Mouse (Mus musculus) brown adipose tissue, adult 24 weeks (tissue): ENCODE results near the gene Hexim1. TPM values are rescaled to one million over a fixed set of nuclear protein-coding genes. Genes with fewer than 3 reads are reported as not detected.

Experiments used
- H3K27ac ChIP-seq: fragments of 200-500 bp; replicated peaks from 2 replicates; pipeline ENCODE4 v1.5.1; 2012; ENCODE audit warnings: low read depth, mild to moderate bottlenecking, low read length
- H3K4me1 ChIP-seq: fragments of 200-500 bp; 2 replicates; pipeline ENCODE4 v1.6.1; 2012; ENCODE audit warnings: low read length, mixed read lengths; ENCODE audit not compliant: control insufficient read depth, insufficient read depth, insufficient read length
- H3K4me3 ChIP-seq: fragments of 200-500 bp; 2 replicates; pipeline ENCODE4 v1.5.1; 2012; ENCODE audit warnings: low read depth, mild to moderate bottlenecking, low read length, moderate library complexity; ENCODE audit not compliant: insufficient read depth
- polyA plus RNA-seq: library from polyadenylated mRNA; stranded (reverse); fragments of >200 nt; gene quantifications from 2 replicates; pipeline ENCODE4 v1.2.4, GENCODE M21; 2012; ENCODE audit not compliant: missing spikeins, insufficient read depth, insufficient read length

The Hexim1 gene
- polyA plus RNA-seq, 1 experiment, result 40.8 TPM

DNA sequence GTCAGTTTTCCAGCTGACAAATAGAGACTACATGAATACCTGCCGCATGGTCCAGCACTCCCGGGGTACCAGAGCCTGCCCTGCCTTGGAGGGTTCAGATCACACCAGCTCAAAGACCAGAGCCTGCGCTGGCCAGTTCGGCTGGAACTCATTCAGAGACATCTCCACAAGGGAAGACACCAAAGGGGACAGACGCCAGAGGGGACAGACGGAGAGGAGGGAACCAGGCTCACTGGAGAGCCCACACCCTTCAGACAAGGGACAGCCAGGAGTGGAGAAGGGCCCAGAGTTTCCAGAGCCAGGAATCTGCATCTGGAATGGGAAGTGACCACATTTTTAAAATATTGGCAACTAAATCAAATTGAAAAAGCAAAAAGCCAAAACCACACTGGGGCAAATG is 34.4 kb upstream of the Hexim1 start:
- Histone ChIP-seq H3K4me3 (no peak overlapping the region), H3K27ac (no peak overlapping the region), H3K4me1 (peaks cover 5% of the 10 kb centered on the region; the same call in 1 of the 2 replicates)

DNA sequence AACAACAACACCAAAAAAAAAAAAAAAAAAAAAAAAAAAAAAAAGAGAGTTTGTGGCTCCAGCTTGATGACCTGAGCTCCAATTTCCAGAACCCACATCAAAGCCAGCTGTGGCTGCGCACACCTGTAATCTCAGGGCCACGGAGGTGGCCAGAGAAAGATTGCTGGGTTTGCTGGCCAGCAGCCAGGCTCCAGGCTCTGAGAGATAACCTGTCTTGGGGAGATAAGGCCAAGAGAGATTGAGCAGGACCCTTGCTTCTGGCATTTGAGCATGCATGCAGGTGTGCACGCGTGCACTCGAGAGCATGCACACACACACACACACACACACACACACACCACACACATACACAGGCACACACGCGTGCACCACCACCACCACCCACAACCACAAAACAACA is 22.7 kb upstream of the Hexim1 start:
- Histone ChIP-seq H3K27ac (no peak overlapping the region), H3K4me3 (no peak overlapping the region), H3K4me1 (peaks cover 10% of the 10 kb centered on the region; the same call in 1 of the 2 replicates)

DNA sequence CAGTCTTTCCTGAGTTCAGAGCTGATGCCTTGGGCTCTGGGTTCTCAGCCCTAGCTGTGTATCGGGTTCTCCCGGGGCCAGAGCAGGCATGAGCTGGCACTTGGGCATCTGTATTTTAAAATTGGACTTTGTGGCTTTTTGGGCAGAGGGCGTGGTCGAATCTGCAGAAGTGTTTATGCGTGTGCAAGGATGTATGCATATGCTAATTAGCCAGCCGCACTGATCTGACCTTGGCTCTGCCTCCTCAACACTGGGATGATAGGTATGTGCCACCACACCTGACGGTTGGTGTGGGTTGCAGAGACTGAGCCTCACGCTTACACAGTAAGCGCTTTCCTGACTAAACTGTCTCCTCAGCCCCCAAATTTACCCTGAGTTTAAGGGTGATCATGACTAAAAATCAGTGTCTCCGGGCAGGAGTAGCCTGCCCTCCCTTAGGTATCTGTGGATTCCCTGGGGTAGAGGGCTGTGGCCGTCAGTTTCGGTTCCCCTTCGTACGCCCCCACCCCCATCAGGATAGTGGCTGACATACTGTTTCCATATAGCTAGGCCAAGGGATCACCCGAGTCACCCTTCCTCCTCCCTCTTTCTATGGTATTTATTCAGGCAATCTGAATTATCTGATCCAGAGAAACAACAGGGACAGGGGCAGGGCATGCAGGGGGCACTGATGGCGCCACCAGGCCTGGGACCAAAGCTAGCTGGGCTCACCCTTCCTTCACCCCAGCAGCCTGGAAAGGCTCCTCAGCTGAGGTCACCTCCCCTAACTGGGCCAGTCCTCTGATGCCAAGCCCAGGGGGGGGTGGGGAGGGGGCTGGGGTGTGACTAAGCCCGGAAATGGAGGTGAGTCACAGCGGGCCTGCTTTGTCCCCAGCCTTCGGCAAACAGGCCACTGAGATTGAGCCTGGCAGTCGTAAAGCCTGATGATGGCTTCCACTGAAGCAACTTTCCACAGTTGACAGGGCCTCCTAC is 21.9 kb upstream of the Hexim1 start:
- H3K27ac ChIP-seq, result 0 out of 2 replicates have a peak overlapping the region, but pooled peaks have one; percentile 40
- no peak overlapping the region for H3K4me3 ChIP-seq
- peaks cover 10% of the 10 kb centered on the region; the same call in 1 of the 2 replicates for H3K4me1 ChIP-seq

DNA sequence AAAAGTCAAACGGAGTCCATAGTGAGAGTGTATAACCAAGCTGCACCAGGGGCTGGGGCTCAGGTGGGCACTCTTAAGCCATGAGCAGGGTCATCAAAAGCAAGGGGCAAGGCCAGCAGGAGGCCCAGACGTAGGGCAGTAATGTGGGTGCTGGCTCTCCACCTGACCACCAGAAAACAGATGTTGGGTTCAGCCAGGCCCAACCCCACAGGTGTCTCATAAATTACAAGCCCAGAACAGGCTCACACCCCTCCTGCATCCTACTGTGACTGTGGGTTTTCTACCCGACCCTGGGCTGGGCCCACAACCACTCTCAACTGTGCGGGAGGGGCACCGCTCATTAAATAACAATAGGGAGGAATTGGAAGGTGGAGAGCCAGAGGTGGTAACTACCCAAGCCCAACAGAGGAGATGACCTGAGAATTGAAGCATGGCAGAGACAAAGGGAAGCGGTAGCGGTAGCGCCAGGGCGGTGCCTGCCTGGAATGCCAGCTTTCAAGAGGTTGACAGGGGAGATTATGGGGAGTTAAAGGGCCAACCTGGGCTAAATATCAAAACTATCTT is 20.8 kb upstream of the Hexim1 start:
- Histone ChIP-seq H3K4me3 (no peak overlapping the region), H3K4me1 (peaks cover 10% of the 10 kb centered on the region; the same call in 1 of the 2 replicates), H3K27ac (0 out of 2 replicates have a peak overlapping the region, but pooled peaks have one; percentile 40)

DNA sequence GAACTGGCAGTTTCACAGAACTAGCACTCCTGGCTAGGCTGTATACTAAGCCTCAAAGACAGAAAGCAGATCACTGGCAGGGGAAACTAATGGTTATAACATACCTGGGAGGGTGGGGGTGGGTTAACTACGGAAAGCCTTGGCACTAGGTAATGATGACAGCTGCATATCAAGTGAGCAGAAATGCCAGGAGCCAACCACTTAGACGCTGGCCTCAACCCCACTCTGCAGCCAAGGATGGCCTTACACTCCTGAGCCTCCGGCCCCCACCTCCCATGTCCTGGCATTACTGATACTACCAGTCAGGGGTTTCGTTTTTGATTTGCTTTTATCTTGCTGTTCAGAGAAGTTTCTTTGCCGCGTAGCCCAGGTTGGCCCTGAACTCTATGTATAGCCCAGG is 20.2 kb upstream of the Hexim1 start:
- H3K4me1 ChIP-seq, result peaks cover 10% of the 10 kb centered on the region; the same call in 1 of the 2 replicates
- no peak overlapping the region for H3K27ac ChIP-seq
- H3K4me3 ChIP-seq, result no peak overlapping the region

DNA sequence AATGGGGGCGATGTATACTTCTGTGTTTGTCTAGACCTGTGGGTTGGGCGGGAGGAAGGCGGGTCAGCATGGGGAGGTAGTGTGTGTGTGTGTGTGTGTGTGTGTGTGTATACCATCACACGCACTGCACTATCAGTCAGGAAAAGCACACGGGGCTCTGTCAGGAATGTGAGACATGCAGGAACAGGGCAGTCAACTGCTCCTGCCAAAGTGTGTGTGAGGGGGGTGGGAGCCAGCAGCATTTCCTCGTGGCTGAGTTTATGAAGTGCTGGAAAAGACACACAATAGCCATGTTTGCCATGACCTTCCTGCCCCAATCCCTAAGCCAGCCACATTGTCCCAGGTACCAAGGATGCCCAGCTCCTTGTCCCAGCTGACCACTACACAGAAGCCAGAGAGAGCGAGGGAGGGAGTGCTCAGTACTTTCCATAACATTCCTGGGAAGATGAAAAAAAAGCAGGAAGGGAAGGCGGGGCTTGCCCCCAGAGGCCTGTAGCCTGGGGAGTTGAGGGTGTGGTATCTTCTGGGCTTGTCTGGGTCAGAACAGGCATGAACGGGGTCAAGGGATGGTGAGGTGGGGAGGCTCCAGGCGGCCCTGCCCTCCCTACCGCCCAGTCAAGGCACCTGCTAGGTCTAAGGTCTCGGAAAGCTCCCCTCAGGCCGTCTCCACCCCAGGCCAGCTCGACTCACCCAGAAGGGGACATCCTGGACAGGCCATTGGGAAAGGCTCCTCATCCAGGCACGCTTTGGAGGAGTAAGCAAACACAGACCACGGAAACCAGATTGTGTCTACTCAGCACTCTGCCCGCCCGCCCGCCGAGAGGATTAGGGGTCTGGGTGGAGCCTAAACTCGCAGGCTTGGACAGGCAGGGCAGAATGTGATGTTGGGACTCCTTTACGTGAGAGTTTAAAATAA is 18.8 kb upstream of the Hexim1 start:
- Histone ChIP-seq H3K27ac (no peak overlapping the region), H3K4me1 (peaks cover 10% of the 10 kb centered on the region; the same call in 1 of the 2 replicates), H3K4me3 (no peak overlapping the region)

DNA sequence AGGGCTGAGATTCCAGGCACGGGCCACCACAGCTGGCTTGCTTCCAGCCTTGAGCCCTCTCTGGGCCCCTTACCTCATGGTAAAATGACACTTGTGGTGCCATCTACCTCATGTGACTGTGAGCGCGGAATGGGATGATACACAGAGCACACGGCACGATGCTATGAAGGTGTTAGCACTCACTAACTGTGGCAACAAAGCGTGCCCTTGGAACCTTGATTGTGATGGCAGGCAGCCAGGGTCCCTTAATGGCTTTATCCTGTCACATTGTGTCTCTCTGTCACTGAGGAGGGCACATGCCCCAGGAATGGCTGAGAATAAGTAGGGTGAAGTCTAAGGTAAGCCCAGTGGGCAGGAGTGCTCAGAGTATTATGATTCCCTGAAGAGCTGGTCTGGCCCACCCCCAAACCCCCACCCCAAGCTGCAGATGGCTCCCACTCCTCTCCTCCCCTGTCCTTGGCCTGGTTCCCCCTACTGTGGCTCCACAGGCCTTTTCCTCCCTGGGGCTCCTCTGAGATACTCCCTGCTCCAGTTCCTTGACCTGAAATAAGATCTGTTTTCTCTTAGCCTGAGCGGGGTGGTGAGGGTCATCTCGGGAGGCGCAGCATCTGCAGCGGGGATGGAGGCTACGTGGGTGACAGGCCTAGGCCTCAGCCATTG is 17.4 kb upstream of the Hexim1 start:
- no peak overlapping the region for H3K27ac ChIP-seq
- H3K4me1 ChIP-seq, result peaks cover 10% of the 10 kb centered on the region; the same call in 1 of the 2 replicates
- no peak overlapping the region for H3K4me3 ChIP-seq

DNA sequence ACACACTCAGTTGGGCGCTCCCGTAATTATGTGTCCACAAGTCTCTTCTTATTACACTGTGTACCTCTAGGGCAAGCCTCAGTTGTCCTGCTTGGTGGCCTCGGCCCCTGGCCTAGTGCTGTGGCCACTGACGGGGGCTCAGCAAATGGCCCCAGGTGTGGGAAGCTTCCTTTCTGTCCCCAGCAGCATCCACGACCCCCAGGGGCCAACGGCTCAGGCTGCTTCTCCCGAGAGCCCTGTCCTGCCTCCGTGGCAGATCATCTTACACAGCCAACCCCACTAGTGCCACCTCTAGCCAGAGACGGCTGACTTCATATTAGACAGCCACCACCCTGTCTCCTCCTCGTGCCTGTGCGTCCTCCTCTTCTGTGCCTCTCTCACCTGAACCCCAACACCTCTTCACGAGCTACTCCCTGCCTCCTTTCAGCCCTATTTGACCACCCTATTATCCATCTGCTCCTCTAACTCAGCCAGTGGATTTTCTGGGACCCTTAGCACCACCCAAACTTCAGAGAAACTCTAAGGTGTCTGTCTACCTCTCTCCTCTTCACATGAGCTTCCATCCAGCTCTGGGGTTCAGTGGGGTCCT is 16.6 kb upstream of the Hexim1 start:
- Histone ChIP-seq H3K4me3 (no peak overlapping the region), H3K27ac (no peak overlapping the region), H3K4me1 (peaks cover 7% of the 10 kb centered on the region; the same call in 1 of the 2 replicates)

DNA sequence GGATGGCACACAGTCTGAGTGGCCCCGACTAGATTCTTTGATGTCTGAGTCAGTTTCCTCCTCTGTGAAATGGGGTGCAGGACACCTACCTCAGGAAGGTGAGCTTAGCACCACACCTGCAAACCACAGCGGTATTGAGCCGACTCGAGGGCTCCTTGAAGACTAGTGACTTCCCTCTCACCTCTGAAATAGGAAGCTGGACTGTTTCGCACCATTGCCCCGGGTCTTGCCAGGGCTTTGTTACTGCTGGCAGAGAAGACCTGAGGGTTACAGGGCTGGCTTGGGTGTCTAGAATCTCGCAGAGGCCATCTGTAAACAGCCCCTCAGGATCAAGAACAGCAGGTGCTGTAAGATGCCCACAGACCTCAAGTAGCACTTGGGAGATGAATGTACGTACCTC is 15.7 kb upstream of the Hexim1 start:
- Histone ChIP-seq H3K4me3 (peak overlapping the region; percentile 74), H3K27ac (no peak overlapping the region), H3K4me1 (peaks cover 5% of the 10 kb centered on the region; the same call in 1 of the 2 replicates)

DNA sequence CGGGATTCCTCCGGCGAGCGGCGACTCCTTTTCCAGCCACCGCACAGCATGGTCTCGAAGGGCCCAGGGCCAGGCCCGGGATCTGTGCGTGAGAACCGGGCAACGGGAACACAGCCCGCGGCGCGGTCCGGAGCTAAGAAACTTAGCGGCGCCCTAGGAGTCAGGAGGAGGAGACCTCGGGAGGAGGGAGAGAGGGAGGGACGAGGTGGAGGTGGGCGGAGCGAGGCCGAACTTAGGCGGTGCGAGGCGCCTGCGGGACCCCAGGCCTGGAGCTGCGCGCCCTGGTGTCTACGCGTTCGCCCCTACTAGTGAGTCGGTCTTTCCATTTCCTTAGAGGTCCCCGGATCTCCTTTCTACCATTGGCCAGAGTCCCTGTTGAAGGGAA is 14.6 kb upstream of the Hexim1 start, which contains the start of the genes Plcd3 and Acbd4:
Gene Plcd3 (minus strand): TSS at position 178 of the 385 bp plus-strand sequence.
Gene Acbd4 (plus strand): TSS at position 202 of the 385 bp plus-strand sequence.
- Histone ChIP-seq H3K4me3 (peak within 1 kb of the TSS; percentile 74), H3K4me1 (peaks cover 9% of the 10 kb centered on the region; the same call in 1 of the 2 replicates), H3K27ac (peak within 1 kb of the TSS; percentile 71)

DNA sequence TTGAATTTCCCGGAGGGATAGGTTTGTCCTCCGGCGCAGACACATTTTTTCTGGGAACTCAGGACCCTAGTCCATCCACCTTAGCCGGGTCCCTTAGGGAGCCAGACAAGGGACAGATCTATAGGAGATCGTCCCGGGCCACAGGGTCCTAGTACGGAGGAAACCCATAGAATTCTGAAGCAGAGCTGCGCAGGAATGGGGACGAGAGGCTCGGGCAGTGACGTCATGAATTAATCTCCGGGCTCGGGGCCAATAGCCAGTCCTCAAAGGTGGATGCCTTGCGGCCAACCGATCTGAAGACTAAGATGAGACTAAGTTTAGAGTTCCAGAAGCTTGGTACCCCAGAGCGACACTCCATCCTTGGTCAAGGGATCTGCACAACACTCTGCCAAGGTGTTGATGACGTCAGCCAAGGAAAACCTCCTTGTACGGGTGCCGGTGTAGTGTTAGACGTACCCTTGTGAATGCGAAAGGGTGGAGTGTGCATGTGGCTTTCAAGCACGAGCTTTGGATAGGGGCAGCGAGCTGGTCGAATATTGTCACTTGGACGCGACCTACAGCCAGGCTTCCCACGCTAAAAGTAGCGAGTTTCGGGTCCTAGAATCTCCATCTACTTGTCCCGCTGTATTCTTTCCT is 14.0 kb upstream of the Hexim1 start:
- H3K4me1 ChIP-seq, result peaks cover 12% of the 10 kb centered on the region
- peak overlapping the region; percentile 71 for H3K27ac ChIP-seq
- peak overlapping the region; percentile 74 for H3K4me3 ChIP-seq

DNA sequence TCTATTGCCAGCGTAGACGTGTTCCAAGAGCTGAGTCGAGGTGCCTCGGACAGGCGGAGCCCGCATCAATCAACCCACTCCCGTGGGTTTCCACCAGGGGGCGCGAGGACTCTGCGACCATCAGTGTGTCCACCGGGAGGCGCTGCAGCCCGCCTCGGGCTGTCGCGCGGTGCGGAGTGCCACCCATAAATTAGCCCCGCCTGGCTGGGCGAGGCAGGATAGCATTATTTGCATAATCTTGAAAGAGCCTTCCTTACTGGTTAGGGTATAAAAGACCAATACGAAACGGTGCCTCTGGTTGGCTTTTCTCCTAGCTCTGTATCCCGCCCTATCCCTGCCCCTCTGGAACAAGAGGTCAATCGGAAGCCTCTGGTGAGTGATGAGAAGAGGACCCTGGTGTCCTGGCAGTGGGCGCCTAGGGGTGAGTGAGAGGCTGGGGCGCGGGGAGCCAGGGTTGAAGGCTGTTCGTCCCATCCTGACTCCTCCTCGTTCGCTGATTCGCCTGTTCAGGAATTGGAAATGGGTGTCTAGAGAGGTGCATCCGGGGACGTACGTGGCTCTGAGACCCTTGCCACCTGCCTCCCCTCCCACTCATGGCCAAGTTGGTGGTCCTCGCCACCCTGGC is 13.2 kb upstream of the Hexim1 start:
- H3K4me3 ChIP-seq, result peak overlapping the region; percentile 74
- H3K27ac ChIP-seq, result peak overlapping the region; percentile 71
- H3K4me1 ChIP-seq, result peaks cover 7% of the 10 kb centered on the region

DNA sequence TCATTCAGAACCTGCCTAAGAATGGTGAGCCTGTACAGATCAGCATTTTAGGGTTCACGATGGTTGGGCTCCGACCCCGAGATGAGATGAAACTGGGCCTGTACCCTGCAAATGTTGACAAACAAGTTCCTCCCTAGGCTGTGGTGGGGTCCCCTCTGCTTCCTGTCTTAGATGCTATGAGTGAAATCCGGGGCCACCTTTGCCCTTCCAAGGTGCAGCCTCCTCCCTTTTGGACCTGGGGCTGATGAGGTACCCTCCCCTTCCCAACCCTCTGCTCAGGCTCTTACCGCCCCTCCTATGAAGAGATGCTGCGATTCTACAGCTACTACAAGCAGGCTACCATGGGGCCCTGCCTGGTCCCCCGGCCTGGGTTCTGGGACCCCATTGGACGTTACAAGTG is 12.4 kb upstream of the Hexim1 start:
- Histone ChIP-seq H3K27ac (no peak overlapping the region; the same call in 1 of the 2 replicates), H3K4me3 (peak overlapping the region; percentile 66), H3K4me1 (peaks cover 7% of the 10 kb centered on the region)
